Mouse (Mus musculus): ENCODE measurements at regions not wholly inside any gene's neighbourhood (a gene's known extent, or its start where the extent isn't known, plus 50 kb on each side); places are given as distances from the start of the nearest gene placed in this dataset.

- ATAC-seq (ENCODE audit: insufficient read depth, low FRiP score, low TSS enrichment) (no peak), DNase-seq (ENCODE audit: low spot score) (no peak)
- Histone ChIP-seq H3K9me3 (ENCODE audit: control insufficient read depth, low read length) (no peaks in the 10 kb centered on the region), H3K36me3 (ENCODE audit: control insufficient read depth, insufficient read depth, low read length) (no peaks in the 10 kb centered on the region), H3K4me2 (ENCODE audit: low read depth) (no peak overlapping the region), H3K27ac (ENCODE audit: low read depth, low read length) (no peak overlapping the region), H3K27me3 (ENCODE audit: control insufficient read depth, insufficient read depth, low read length) (no peaks in the 10 kb centered on the region), H3K4me1 (ENCODE audit: control insufficient read depth, insufficient read depth, low read length) (peaks cover 15% of the 10 kb centered on the region), H3K9ac (ENCODE audit: low read length) (no peak overlapping the region), H3K4me3 (ENCODE audit: low read depth, low read length) (no peak overlapping the region)
- 39% methylated on average over 22 of the region's 22 CpGs for WGBS
These were observed 181.1 kb upstream of the Bmper start for GRCm38 (mm10) chr9:23041537-23042472.

DNA sequence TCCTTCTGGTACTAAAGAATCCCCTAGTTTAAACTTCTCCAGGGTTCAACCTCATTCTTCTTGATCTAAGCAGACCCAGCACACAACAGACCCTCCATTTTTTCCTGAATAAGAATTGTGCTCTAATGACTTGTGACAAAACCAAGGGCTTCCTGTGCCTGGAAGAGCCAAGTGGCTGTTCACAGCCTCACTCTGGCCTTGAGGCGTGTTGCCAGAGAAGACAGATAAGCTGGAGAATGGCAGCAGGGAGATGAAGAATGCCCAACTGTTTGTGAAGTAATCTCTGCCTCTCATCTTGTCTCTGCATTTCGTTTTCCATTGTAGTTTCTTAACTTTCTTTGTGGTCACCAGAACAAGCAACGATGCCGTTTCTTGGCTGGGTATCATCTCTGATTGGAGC, 179.9 kb upstream of the Bmper start:
- Histone ChIP-seq H3K4me3 (ENCODE audit: low read depth, low read length) (no peak overlapping the region), H3K27ac (ENCODE audit: low read depth, low read length) (no peak overlapping the region), H3K9me3 (ENCODE audit: control insufficient read depth, low read length) (no peaks in the 10 kb centered on the region), H3K27me3 (ENCODE audit: control insufficient read depth, insufficient read depth, low read length) (no peaks in the 10 kb centered on the region), H3K36me3 (ENCODE audit: control insufficient read depth, insufficient read depth, low read length) (no peaks in the 10 kb centered on the region), H3K9ac (ENCODE audit: low read length) (no peak overlapping the region), H3K4me1 (ENCODE audit: control insufficient read depth, insufficient read depth, low read length) (0 out of 2 replicates have a peak, but pooled peaks cover 4% of the 10 kb centered on the region), H3K4me2 (ENCODE audit: low read depth) (no peak overlapping the region)
- ATAC-seq (ENCODE audit: insufficient read depth, low FRiP score, low TSS enrichment), result no peak
- 90% methylated on average over 4 of the region's 4 CpGs for WGBS
- no peak for DNase-seq (ENCODE audit: low spot score)

GRCm38 (mm10) chr9:23045486-23045885, 177.4 kb upstream of the Bmper start:
- Histone ChIP-seq H3K9ac (ENCODE audit: low read length) (no peak overlapping the region), H3K4me1 (ENCODE audit: control insufficient read depth, insufficient read depth, low read length) (0 out of 2 replicates have a peak, but pooled peaks cover 4% of the 10 kb centered on the region), H3K4me2 (ENCODE audit: low read depth) (no peak overlapping the region), H3K9me3 (ENCODE audit: control insufficient read depth, low read length) (no peaks in the 10 kb centered on the region), H3K27me3 (ENCODE audit: control insufficient read depth, insufficient read depth, low read length) (no peaks in the 10 kb centered on the region), H3K4me3 (ENCODE audit: low read depth, low read length) (no peak overlapping the region), H3K27ac (ENCODE audit: low read depth, low read length) (no peak overlapping the region), H3K36me3 (ENCODE audit: control insufficient read depth, insufficient read depth, low read length) (no peaks in the 10 kb centered on the region)
- DNase-seq (ENCODE audit: low spot score) (no peak), ATAC-seq (ENCODE audit: insufficient read depth, low FRiP score, low TSS enrichment) (no peak)
- 4% methylated on average over 2 of the region's 2 CpGs for WGBS

DNA sequence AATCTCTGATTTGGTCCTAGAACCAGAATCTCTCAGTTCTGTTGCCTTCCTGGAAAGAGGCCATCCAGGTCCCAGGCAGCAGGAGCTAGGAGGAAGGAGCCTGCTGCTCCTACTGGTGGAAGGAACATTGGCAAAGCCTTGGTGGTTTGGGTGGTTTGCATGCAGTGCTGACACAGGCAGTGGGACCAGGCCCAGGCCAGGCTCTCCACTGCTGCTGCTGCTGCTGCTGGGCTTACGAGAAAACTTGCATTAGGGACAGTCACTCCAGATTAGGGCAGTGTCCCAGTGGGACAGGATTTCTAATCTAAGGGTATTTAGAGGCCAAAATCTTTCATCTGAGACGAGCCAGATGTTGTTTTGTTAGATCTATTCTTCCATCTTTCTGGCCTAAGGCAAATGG, 172.1 kb upstream of the Bmper start:
- no peak overlapping the region for H3K27ac ChIP-seq (ENCODE audit: low read depth, low read length)
- 58% methylated on average over 2 of the region's 2 CpGs for WGBS
- DNase-seq (ENCODE audit: low spot score), result no peak

DNA sequence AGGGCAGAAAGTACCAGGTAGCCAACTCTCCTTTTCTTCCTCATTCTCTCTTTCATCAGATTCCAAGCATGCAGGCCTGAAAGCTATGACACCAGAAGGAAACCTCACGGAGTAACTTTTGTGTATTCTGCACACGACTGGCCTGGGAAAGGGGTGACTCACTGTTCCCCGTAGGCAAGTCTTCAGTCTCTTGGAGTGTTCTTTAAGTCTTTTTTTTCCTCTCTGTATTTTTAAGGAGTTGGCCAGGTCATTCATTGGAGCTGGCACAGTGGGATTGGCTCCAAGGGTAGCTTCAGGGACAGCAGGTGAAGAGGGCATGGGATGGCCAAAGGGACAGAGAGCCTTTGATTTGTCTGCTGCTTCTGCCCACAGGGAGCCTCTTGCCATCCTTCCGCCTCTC, 163.3 kb upstream of the Bmper start:
- peaks cover 27% of the 10 kb centered on the region for H3K4me1 ChIP-seq (ENCODE audit: control insufficient read depth, insufficient read depth, low read length)
- H3K9ac ChIP-seq (ENCODE audit: low read length), result no peak overlapping the region
- DNase-seq (ENCODE audit: low spot score), result no peak
- H3K4me3 ChIP-seq (ENCODE audit: low read depth, low read length), result no peak overlapping the region
- 73% methylated on average over 4 of the region's 4 CpGs for WGBS
- H3K36me3 ChIP-seq (ENCODE audit: control insufficient read depth, insufficient read depth, low read length), result no peaks in the 10 kb centered on the region
- H3K9me3 ChIP-seq (ENCODE audit: control insufficient read depth, low read length), result no peaks in the 10 kb centered on the region
- no peak overlapping the region for H3K4me2 ChIP-seq (ENCODE audit: low read depth)
- no peak overlapping the region for H3K27ac ChIP-seq (ENCODE audit: low read depth, low read length)
- H3K27me3 ChIP-seq (ENCODE audit: control insufficient read depth, insufficient read depth, low read length), result no peaks in the 10 kb centered on the region
- no peak for ATAC-seq (ENCODE audit: insufficient read depth, low FRiP score, low TSS enrichment)

More for the DNA sequence above, 172.1 kb upstream of the Bmper start:
- ATAC-seq (ENCODE audit: insufficient read depth, low FRiP score, low TSS enrichment), result no peak
- Histone ChIP-seq H3K4me1 (ENCODE audit: control insufficient read depth, insufficient read depth, low read length) (no peaks in the 10 kb centered on the region), H3K4me3 (ENCODE audit: low read depth, low read length) (no peak overlapping the region), H3K36me3 (ENCODE audit: control insufficient read depth, insufficient read depth, low read length) (no peaks in the 10 kb centered on the region), H3K9ac (ENCODE audit: low read length) (no peak overlapping the region), H3K4me2 (ENCODE audit: low read depth) (no peak overlapping the region), H3K9me3 (ENCODE audit: control insufficient read depth, low read length) (no peaks in the 10 kb centered on the region), H3K27me3 (ENCODE audit: control insufficient read depth, insufficient read depth, low read length) (no peaks in the 10 kb centered on the region)

GRCm38 (mm10) chr9:23060526-23060925, 162.3 kb upstream of the Bmper start:
- Histone ChIP-seq H3K36me3 (ENCODE audit: control insufficient read depth, insufficient read depth, low read length) (no peaks in the 10 kb centered on the region), H3K9ac (ENCODE audit: low read length) (no peak overlapping the region), H3K27me3 (ENCODE audit: control insufficient read depth, insufficient read depth, low read length) (no peaks in the 10 kb centered on the region), H3K27ac (ENCODE audit: low read depth, low read length) (no peak overlapping the region), H3K4me2 (ENCODE audit: low read depth) (no peak overlapping the region), H3K4me3 (ENCODE audit: low read depth, low read length) (no peak overlapping the region), H3K4me1 (ENCODE audit: control insufficient read depth, insufficient read depth, low read length) (peaks cover 27% of the 10 kb centered on the region), H3K9me3 (ENCODE audit: control insufficient read depth, low read length) (no peaks in the 10 kb centered on the region)
- ATAC-seq (ENCODE audit: insufficient read depth, low FRiP score, low TSS enrichment), result 0 out of 2 replicates have a peak, but pooled peaks have one; percentile 28
- no peak for DNase-seq (ENCODE audit: low spot score)

DNA sequence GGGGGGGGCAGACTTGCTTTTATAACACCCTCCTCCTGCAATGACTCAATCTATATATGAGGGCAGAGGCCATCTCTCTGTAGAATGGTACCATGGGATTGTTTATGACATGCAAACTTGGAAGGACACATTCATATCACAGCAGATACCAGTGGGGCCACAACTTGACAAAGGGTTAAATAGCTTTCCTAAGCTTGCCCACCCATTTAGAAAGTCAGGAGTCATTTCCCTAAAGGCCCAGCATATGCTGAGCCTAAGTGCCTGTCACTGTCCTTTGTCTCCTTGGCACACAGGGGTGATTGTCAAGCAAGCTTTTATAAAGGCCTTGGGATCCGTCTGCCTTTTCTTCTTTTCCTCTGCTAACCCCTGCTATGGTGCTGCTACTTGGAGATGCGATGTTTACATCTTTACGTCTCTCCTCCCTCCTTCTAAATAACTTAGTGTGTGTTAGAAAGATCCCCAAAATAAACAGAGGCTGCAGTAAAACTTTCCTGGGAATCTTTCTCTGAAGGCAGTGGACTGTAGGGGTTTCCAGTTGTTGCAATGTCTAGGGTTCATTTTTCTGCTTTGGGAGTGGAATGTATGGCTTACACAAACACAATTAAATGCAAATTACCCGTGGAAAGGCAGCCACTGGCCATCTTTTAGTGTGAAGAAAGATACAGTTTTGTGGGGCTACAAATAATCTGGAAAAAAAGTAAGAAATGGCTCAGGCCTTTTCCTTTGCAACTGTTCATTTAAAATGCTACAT, 161.5 kb upstream of the Bmper start:
- Histone ChIP-seq H3K27me3 (ENCODE audit: control insufficient read depth, insufficient read depth, low read length) (no peaks in the 10 kb centered on the region), H3K4me2 (ENCODE audit: low read depth) (no peak overlapping the region), H3K27ac (ENCODE audit: low read depth, low read length) (no peak overlapping the region), H3K4me1 (ENCODE audit: control insufficient read depth, insufficient read depth, low read length) (peaks cover 27% of the 10 kb centered on the region), H3K9me3 (ENCODE audit: control insufficient read depth, low read length) (no peaks in the 10 kb centered on the region), H3K36me3 (ENCODE audit: control insufficient read depth, insufficient read depth, low read length) (no peaks in the 10 kb centered on the region), H3K9ac (ENCODE audit: low read length) (no peak overlapping the region), H3K4me3 (ENCODE audit: low read depth, low read length) (no peak overlapping the region)
- 8% methylated on average over 4 of the region's 4 CpGs for WGBS
- ATAC-seq (ENCODE audit: insufficient read depth, low FRiP score, low TSS enrichment) (peak; percentile 32), DNase-seq (ENCODE audit: low spot score) (no peak)

DNA sequence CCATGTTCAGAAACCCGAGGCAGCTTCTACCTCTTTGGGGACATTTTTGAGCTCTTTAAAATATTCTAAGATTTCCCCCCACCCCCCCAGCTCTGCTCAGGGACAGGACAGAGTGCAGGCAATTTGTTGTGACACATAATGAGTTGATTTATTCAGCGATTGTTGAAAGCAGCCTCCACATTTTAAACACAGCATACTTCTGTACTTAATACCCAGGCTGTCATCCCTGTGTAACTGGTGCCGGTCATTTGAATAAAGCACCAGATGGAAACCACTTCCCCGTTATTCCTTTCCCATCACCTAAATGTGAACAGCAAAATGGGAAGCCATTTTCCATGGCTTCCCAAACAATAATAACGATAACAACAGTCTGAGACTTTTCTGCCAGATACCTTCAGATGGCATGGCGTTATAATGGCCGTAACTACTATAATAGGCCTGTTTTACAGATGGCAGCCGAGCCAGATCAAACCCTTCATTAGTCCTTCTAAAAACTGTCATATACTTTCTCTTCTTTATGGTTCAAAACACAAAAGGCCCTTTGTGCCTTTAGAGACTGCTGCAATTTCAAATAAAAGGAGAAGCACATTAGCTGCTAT, 160.7 kb upstream of the Bmper start:
- WGBS, result 26% methylated on average over 8 of the region's 8 CpGs
- ATAC-seq (ENCODE audit: insufficient read depth, low FRiP score, low TSS enrichment), result peak; percentile 28; the same call in 1 of the 2 replicates
- peaks cover 27% of the 10 kb centered on the region for H3K4me1 ChIP-seq (ENCODE audit: control insufficient read depth, insufficient read depth, low read length)
- no peaks in the 10 kb centered on the region for H3K27me3 ChIP-seq (ENCODE audit: control insufficient read depth, insufficient read depth, low read length)
- H3K36me3 ChIP-seq (ENCODE audit: control insufficient read depth, insufficient read depth, low read length), result no peaks in the 10 kb centered on the region
- no peak overlapping the region for H3K9ac ChIP-seq (ENCODE audit: low read length)
- H3K9me3 ChIP-seq (ENCODE audit: control insufficient read depth, low read length), result no peaks in the 10 kb centered on the region
- H3K4me3 ChIP-seq (ENCODE audit: low read depth, low read length), result no peak overlapping the region
- no peak for DNase-seq (ENCODE audit: low spot score)
- H3K4me2 ChIP-seq (ENCODE audit: low read depth), result no peak overlapping the region
- peak overlapping the region; percentile 51; the same call in 1 of the 2 replicates for H3K27ac ChIP-seq (ENCODE audit: low read depth, low read length)

Data from neural tube, embryonic 11.5 days (tissue).